Mouse (Mus musculus): ENCODE measurements around the gene Arvcf. TPM values are rescaled to one million over a fixed set of nuclear protein-coding genes. Genes with fewer than 3 reads are reported as not detected.

The Arvcf gene
- polyA plus RNA-seq, 1 experiment: 17.1 TPM

GRCm38 (mm10) chr16:18342076-18342475 is 5.9 kb upstream of the Arvcf start:
- H3K4me1 ChIP-seq (ENCODE audit: control insufficient read depth, insufficient read depth, insufficient read length, low read length): peaks cover 14% of the 10 kb centered on the region
- H3K36me3 ChIP-seq (ENCODE audit: control insufficient read depth, insufficient read depth, low read length): peaks cover 10% of the 10 kb centered on the region
- peak overlapping the region; percentile 57 for H3K27ac ChIP-seq (ENCODE audit: insufficient read depth, low read depth, low read length)
- H3K4me3 ChIP-seq (ENCODE audit: low read depth, low read length): no peak overlapping the region
- no peaks in the 10 kb centered on the region for H3K27me3 ChIP-seq (ENCODE audit: control insufficient read depth, insufficient read depth, low read length)
- TF ChIP-seq CTCF (IDR thresholded peaks at IDR 0.05; ENCODE audit: extremely low read depth, insufficient read length, insufficient replicate concordance, low read depth, low read length): no peak
- TF ChIP-seq POLR2A (IDR thresholded peaks at IDR 0.05; ENCODE audit: low read depth, low read length): no peak
- WGBS: 25% methylated on average over 2 of the region's 2 CpGs

- H3K27ac ChIP-seq (ENCODE audit: insufficient read depth, low read depth, low read length): peak overlapping the region; percentile 18
- no peak for TF ChIP-seq CTCF (IDR thresholded peaks at IDR 0.05; ENCODE audit: extremely low read depth, insufficient read length, insufficient replicate concordance, low read depth, low read length)
- TF ChIP-seq POLR2A (IDR thresholded peaks at IDR 0.05; ENCODE audit: low read depth, low read length): no peak
- H3K36me3 ChIP-seq (ENCODE audit: control insufficient read depth, insufficient read depth, low read length): peaks cover 6% of the 10 kb centered on the region; the same call in 1 of the 2 replicates
- H3K4me3 ChIP-seq (ENCODE audit: low read depth, low read length): peak overlapping the region; percentile 73
- WGBS: 12% methylated on average over 9 of the region's 9 CpGs
- no peaks in the 10 kb centered on the region for H3K27me3 ChIP-seq (ENCODE audit: control insufficient read depth, insufficient read depth, low read length)
- H3K4me1 ChIP-seq (ENCODE audit: control insufficient read depth, insufficient read depth, insufficient read length, low read length): peaks cover 14% of the 10 kb centered on the region
Observed at GRCm38 (mm10) chr16:18342650-18343570, 5.1 kb upstream of the Arvcf start.

- Histone ChIP-seq H3K4me3 (ENCODE audit: low read depth, low read length) (peak overlapping the region; percentile 73), H3K27ac (ENCODE audit: insufficient read depth, low read depth, low read length) (peak overlapping the region; percentile 18; the same call in 1 of the 2 replicates), H3K36me3 (ENCODE audit: control insufficient read depth, insufficient read depth, low read length) (peaks cover 1% of the 10 kb centered on the region; the same call in 1 of the 2 replicates), H3K27me3 (ENCODE audit: control insufficient read depth, insufficient read depth, low read length) (no peaks in the 10 kb centered on the region; the same call in 1 of the 2 replicates), H3K4me1 (ENCODE audit: control insufficient read depth, insufficient read depth, insufficient read length, low read length) (peaks cover 16% of the 10 kb centered on the region)
- TF ChIP-seq POLR2A (IDR thresholded peaks at IDR 0.05; ENCODE audit: low read depth, low read length): peak; percentile 92
- TF ChIP-seq CTCF (IDR thresholded peaks at IDR 0.05; ENCODE audit: extremely low read depth, insufficient read length, insufficient replicate concordance, low read depth, low read length): no peak
- WGBS: under 1% methylated on average over 38 of the region's 38 CpGs
Observed at GRCm38 (mm10) chr16:18343778-18344177, 4.2 kb upstream of the Arvcf start.

- H3K36me3 ChIP-seq (ENCODE audit: control insufficient read depth, insufficient read depth, low read length): no peaks in the 10 kb centered on the region
- no peaks in the 10 kb centered on the region; the same call in 1 of the 2 replicates for H3K27me3 ChIP-seq (ENCODE audit: control insufficient read depth, insufficient read depth, low read length)
- H3K27ac ChIP-seq (ENCODE audit: insufficient read depth, low read depth, low read length): no peak overlapping the region
- TF ChIP-seq CTCF (IDR thresholded peaks at IDR 0.05; ENCODE audit: extremely low read depth, insufficient read length, insufficient replicate concordance, low read depth, low read length) (peak; percentile 79; the same call in 1 of the 2 replicates), POLR2A (IDR thresholded peaks at IDR 0.05; ENCODE audit: low read depth, low read length) (no peak)
- H3K4me1 ChIP-seq (ENCODE audit: control insufficient read depth, insufficient read depth, insufficient read length, low read length): peaks cover 17% of the 10 kb centered on the region
- 5% methylated on average over 3 of the region's 3 CpGs for WGBS
- no peak overlapping the region for H3K4me3 ChIP-seq (ENCODE audit: low read depth, low read length)
Observed at GRCm38 (mm10) chr16:18345243-18345642, 2.7 kb upstream of the Arvcf start.

GRCm38 (mm10) chr16:18348601-18349175 is 706 bp downstream of the Arvcf start:
- Histone ChIP-seq H3K27me3 (ENCODE audit: control insufficient read depth, insufficient read depth, low read length) (no peaks in the 10 kb centered on the region; the same call in 1 of the 2 replicates), H3K4me1 (ENCODE audit: control insufficient read depth, insufficient read depth, insufficient read length, low read length) (peaks cover 7% of the 10 kb centered on the region), H3K27ac (ENCODE audit: insufficient read depth, low read depth, low read length) (no peak overlapping the region), H3K4me3 (ENCODE audit: low read depth, low read length) (peak overlapping the region; percentile 98), H3K36me3 (ENCODE audit: control insufficient read depth, insufficient read depth, low read length) (no peaks in the 10 kb centered on the region)
- 2% methylated on average over 28 of the region's 28 CpGs for WGBS
- no peak for TF ChIP-seq CTCF (IDR thresholded peaks at IDR 0.05; ENCODE audit: extremely low read depth, insufficient read length, insufficient replicate concordance, low read depth, low read length)
- TF ChIP-seq POLR2A (IDR thresholded peaks at IDR 0.05; ENCODE audit: low read depth, low read length): no peak

DNA sequence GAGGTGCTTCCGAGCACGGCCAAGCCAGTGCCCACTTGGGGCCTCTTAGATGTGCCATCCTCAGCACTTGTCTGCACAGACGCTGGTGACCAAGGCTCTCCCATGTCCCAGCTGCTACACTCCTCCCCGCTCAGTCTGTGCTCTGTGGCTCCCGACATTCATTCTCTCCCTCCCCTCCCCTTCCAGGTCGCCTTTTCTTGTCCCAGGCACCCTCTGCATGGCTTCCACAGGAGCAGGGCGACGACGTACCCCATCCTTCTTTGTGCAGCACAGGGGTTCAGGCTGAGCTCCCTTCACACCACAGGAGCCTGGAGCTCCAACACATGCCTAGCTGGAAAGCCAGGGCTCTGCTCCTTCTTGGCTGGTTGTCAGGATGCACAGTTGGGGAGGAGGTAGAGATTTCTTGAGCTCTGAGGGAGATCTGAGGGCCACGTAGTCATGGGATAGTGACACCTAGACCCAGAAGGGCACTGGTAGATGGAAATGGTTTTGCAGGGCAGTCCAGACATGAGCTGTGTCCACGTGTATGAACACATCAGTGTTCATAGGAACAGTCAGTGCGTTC is 1.9 kb downstream of the Arvcf start:
- TF ChIP-seq CTCF (IDR thresholded peaks at IDR 0.05; ENCODE audit: extremely low read depth, insufficient read length, insufficient replicate concordance, low read depth, low read length) (no peak), POLR2A (IDR thresholded peaks at IDR 0.05; ENCODE audit: low read depth, low read length) (no peak)
- Histone ChIP-seq H3K4me3 (ENCODE audit: low read depth, low read length) (no peak overlapping the region), H3K36me3 (ENCODE audit: control insufficient read depth, insufficient read depth, low read length) (no peaks in the 10 kb centered on the region), H3K27ac (ENCODE audit: insufficient read depth, low read depth, low read length) (no peak overlapping the region), H3K4me1 (ENCODE audit: control insufficient read depth, insufficient read depth, insufficient read length, low read length) (peaks cover 3% of the 10 kb centered on the region), H3K27me3 (ENCODE audit: control insufficient read depth, insufficient read depth, low read length) (no peaks in the 10 kb centered on the region; the same call in 1 of the 2 replicates)
- WGBS: 89% methylated on average over 12 of the region's 12 CpGs

All from small intestine, adult 2 months (tissue).